Mouse (Mus musculus) left cerebral cortex, postnatal 4 days (tissue): ENCODE data around the gene March6. TPM values are rescaled to one million over a fixed set of nuclear protein-coding genes. Genes with fewer than 3 reads are reported as not detected.

ENCODE experiments used
- DNase-seq: peaks from one replicate; pipeline ENCODE4 v3.0.0-alpha.2; 2022
- intact Hi-C: fragments of 180-260 bp; cut with DNase I; formaldehyde crosslinking; loops from one replicate; pipeline ENCODE4 v1.15.1; 2025
- total RNA-seq, 2 experiments: library from RNA; stranded (reverse); gene quantifications; 2 replicates each; pipeline ENCODE4 v1.2.3; 2021

March6 gene
- total RNA-seq: 100 to 1,000 TPM; 200 to 210 TPM

GRCm38 (mm10) chr15:31530659-31531445 lies at the start of gene March6:
Gene March6, minus strand, starts transcription at chr15:31531053.
- DNase-seq: peak; percentile 96
- intact Hi-C loops: loop anchor here (10.0 kb wide), 1 partner anchor 54 kb away; no protein-coding TSS in a partner anchor

GRCm38 (mm10) chr15:31576076-31576475 lies 45.2 kb upstream of the March6 start:
- no peak for DNase-seq
- intact Hi-C loops: no loop called here

DNA sequence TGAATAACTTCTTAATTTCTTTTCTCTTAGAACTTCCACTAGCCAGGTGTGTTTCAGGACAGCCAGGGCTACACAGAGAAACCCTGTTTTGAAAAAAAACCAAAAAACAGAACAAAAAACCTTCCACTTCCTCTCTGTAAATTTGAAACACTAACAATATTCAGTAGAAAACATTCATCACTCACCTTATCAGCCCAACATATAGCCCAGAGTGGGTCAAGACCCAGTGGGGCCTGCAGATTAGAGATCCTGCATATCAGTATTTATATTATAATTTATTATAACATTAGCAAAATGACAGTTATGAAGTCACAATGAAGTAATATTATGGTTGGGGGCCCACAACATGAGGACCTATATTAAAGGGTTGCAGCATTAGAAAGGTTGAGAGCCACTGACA lies 42.8 kb upstream of the March6 start:
- DNase-seq: no peak
- intact Hi-C loops: no loop called here

DNA sequence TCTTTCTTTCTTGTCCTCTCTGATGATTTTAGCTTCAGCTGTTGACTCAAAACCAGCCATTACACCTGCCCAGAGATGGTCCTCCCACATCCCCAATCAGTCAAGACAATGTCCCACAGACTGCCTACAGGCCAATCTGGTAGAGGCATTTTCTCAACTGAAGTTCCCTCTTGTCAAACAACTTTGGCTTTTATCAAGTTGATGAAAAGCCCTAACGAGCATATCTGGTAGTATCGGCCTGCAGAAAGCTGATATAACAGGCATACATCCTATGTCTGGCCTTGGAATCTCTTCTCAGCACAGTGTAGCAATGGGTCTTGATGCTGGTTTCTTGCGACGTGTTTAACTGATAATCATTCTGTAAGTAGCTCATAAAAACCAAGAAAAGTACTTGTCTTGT lies 42.4 kb upstream of the March6 start:
- intact Hi-C loops: no loop called here

GRCm38 (mm10) chr15:31571906-31572722 lies 41.3 kb upstream of the March6 start:
- DNase-seq: peak; percentile 15
- intact Hi-C loops: no loop called here

More for the DNA sequence above, 42.4 kb upstream of the March6 start:
- no peak for DNase-seq

GRCm38 (mm10) chr15:31570959-31571358 lies 40.1 kb upstream of the March6 start:
- no peak for DNase-seq
- intact Hi-C loops: no loop called here

- intact Hi-C loops: no loop called here
These were observed 38.6 kb upstream of the March6 start for GRCm38 (mm10) chr15:31569325-31570022.

GRCm38 (mm10) chr15:31568581-31568996 lies 37.7 kb upstream of the March6 start:
- intact Hi-C loops: no loop called here
- DNase-seq: no peak

More at GRCm38 (mm10) chr15:31569325-31570022, 38.6 kb upstream of the March6 start:
- DNase-seq: peak; percentile 27

- DNase-seq: no peak
- intact Hi-C loops: no loop called here
These were observed 36.6 kb upstream of the March6 start for GRCm38 (mm10) chr15:31567431-31567830.

- DNase-seq: no peak
- intact Hi-C loops: no loop called here
These were observed 34.9 kb upstream of the March6 start for GRCm38 (mm10) chr15:31565786-31566185.

- no peak for DNase-seq
- intact Hi-C loops: no loop called here
These were observed 34.3 kb upstream of the March6 start, which contains the start of gene Cmbl for GRCm38 (mm10) chr15:31565184-31565583. Gene Cmbl, plus strand, starts transcription at chr15:31565389.

GRCm38 (mm10) chr15:31563577-31564546 lies 33.0 kb upstream of the March6 start:
- no peak for DNase-seq
- intact Hi-C loops: no loop called here

- DNase-seq: no peak
These were observed 32.0 kb upstream of the March6 start for GRCm38 (mm10) chr15:31562847-31563246.

GRCm38 (mm10) chr15:31561976-31562375 lies 31.1 kb upstream of the March6 start:
- DNase-seq: no peak
- intact Hi-C loops: no loop called here

More at GRCm38 (mm10) chr15:31562847-31563246, 32.0 kb upstream of the March6 start:
- intact Hi-C loops: no loop called here

GRCm38 (mm10) chr15:31561390-31561789 lies 30.5 kb upstream of the March6 start:
- no peak for DNase-seq
- intact Hi-C loops: no loop called here

DNA sequence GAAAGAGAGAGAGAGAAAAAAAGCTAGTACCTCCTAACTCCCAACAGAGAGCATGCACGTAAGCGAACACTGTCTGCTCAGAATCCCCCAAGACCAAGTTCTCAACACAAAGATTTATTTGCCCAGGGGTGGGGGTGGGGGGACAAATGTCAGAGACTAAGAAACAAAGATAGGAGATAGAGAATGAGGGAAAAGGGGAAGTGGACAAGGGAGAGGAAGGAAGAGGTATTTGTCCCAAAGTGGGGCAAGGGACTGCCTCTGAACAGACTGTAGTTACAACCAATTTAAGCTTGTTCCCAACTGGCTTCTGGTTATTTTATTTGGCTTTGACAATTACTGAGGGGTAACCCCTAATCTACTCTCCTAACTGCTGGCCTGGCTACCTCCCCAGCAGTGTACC lies 24.0 kb upstream of the March6 start:
- intact Hi-C loops: no loop called here
- DNase-seq: no peak

DNA sequence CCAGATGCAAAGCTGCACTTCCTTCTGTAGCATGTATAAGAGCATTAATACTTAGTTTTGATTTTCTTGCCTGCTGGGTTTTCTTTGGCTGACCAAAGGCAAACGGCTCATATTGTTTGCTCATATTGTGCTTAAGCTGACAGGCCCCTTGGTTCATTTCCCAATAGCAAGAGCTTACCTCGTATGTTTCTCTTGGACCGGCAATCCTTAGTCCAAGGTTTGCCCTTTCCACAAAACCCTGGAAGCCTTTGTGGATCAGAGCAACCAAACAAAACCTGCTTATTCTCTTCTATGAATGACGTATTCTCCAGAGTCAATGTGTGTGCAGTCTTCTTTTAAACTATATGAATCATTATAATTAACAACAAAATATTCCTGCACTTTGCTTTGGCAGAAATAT lies 19.5 kb upstream of the March6 start:
- intact Hi-C loops: no loop called here
- no peak for DNase-seq

DNA sequence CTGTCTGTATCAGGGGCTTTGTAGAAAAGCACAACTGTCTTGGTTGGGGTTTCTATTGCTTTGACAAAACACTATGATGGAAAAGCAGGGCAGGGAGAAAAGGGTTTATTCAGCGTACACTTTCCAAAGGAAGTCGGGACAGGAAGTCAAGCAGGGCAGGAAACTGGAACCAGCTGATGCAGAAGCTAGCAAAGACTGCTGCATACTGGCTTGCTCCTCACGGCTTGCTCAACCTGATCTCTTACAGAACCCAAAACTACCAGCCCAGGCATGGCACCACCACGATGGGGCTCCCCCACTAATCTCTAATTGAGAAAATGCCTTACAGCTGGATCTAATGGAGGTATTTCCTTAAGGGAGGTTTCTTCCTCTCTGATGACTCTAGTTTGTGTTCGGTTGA lies 16.6 kb upstream of the March6 start:
- intact Hi-C loops: no loop called here
- DNase-seq: no peak

GRCm38 (mm10) chr15:31546291-31546690 lies 15.4 kb upstream of the March6 start:
- intact Hi-C loops: no loop called here
- no peak for DNase-seq

GRCm38 (mm10) chr15:31545058-31545457 lies 14.2 kb upstream of the March6 start:
- intact Hi-C loops: no loop called here
- DNase-seq: no peak
